Mouse (Mus musculus) gastrocnemius, postnatal 4 days (tissue): ENCODE results near the gene B3gnt4. TPM values are rescaled to one million over a fixed set of nuclear protein-coding genes. Genes with fewer than 3 reads are reported as not detected.
"Not testable (repeated sequence)": the region's sequence is repeated elsewhere in the genome, so short reads cannot be mapped to it uniquely, and the experiment has no call there.

Experiments used
- DNase-seq, 2 experiments: peaks; one replicate each; pipeline ENCODE4 v3.0.0; 2021 to 2022; ENCODE audit warnings: low spot score in 2 of 2, mixed read lengths in 2 of 2
- long read RNA-seq, 2 experiments: library from polyadenylated mRNA; stranded (forward); transcript quantifications; one replicate each; pipeline ENCODE4 v2.0.0; 2021
- total RNA-seq, 2 experiments: library from RNA; stranded (reverse); gene quantifications; 2 replicates each; pipeline ENCODE4 v1.2.3; 2021

Gene B3gnt4
- not detected for total RNA-seq
- long read RNA-seq, experiment 1 = 0 reads
- long read RNA-seq, experiment 2 = 0 reads

- no peak for DNase-seq
These were observed at the start of gene B3gnt4 for GRCm38 (mm10) chr5:123510160-123510559. Gene B3gnt4, plus strand, starts transcription at chr5:123510460.

GRCm38 (mm10) chr5:123461420-123461819, 48.8 kb upstream of the B3gnt4 start:
- DNase-seq = no peak

- no peak for DNase-seq
These were observed 45.6 kb upstream of the B3gnt4 start for GRCm38 (mm10) chr5:123464638-123465037.

DNA sequence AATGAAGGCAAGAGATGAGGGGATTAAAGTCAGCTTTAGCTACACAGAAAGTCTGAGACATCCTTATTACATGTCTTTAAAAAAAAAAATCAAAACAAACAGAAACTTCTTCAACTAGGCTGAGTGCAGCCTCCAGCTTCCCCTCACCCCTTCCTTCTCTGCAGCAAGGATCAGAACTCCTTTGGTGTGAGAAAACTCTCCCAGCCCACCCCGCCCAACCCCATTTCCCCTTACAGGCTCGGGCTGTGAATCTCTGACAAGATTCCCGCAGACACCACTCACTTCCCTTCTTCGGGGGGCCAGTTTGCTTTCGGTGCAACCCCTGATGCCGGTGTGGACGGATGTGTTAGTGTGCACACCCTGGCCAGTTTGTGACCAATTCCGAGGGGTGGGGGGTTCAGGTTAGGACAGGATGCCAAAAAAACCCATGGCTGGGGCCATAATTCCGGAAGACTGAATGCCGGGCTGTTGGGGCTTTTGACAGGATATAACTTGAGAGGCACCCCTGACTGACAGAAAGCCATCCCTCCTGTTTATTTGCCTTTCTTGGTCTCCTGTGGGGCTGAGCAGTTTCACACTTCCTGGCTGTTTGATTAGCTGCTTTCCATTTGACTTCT, 39.4 kb upstream of the B3gnt4 start:
- no peak for DNase-seq

- no peak for DNase-seq
These were observed 36.4 kb upstream of the B3gnt4 start for GRCm38 (mm10) chr5:123473817-123474216.

DNA sequence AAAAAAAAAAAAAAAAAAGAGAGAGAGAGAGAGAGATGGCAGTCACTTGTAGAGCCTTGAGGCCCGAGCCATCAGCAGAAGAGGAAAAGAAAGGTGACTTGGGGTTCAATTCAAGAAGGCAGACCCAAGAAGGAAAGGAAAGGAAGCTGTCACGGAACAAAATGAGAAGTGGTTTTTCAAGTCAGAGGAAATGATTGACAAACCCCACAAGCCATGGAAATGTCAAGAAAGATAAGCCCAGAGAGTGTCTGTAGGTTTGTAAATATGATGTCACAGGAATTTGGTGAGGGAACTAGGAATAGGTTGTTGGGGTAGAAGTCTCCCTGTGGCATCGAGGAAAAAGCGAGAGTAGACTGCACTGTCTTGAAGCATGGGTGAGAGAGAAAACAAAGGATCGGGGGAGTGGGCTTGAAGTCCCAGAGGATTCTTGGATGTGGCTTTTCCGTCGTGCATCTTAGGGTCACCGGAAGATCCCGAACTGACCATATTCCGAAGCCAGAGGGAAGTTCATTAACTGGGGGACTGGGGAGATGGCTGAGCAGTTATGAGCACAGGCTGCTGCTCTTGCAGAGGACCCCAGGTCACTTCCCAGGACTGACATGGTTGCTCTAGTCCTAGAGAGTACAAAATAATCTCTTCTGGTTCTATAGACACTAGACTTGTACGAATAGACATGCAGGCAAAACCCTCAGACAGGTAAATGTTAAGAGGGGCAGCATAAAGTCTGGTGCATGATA, 22.4 kb upstream of the B3gnt4 start:
- DNase-seq = no peak

DNA sequence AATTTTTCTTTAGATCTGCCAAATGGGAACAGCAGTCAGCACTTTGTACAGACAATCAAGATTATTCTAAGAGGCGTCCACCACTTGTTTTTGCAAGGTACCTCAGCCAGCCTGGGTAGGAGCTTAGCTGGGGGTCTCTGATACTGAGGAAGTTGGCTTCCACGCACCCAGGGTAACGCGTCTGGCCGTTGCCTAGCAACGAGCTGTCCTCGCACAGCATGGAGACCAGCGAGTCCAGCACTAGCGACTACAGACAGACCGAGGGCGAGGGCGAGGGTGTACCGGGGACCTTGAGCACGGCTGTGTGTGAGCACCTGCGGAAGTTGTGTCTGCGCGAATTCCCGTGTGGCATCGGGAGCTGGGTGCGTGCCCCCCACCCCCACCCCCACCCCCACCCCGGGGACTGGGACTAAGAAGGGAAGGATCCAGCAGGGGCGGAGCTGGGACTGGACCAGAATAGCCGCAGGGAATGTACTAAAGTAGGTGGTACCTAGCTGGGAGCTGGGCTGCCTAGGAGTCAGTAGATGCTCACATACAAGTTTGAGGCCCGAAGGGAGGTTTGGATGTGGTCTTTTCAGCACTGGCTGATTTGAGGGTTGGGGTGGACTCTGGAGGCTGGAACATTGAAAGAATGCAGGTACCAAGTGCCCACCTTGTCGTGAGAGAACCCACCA, 21.0 kb upstream of the B3gnt4 start, which contains the start of the genes Lrrc43 and Il31:
Gene Lrrc43, plus strand, starts transcription at position 194 of the 674 bp plus-strand sequence.
Gene Il31, minus strand, starts transcription at position 378 of the 674 bp plus-strand sequence.
- no peak for DNase-seq

- DNase-seq = peak in 1 of 2 experiments; percentile 31
These were observed 20.3 kb upstream of the B3gnt4 start for GRCm38 (mm10) chr5:123489935-123490334.

DNA sequence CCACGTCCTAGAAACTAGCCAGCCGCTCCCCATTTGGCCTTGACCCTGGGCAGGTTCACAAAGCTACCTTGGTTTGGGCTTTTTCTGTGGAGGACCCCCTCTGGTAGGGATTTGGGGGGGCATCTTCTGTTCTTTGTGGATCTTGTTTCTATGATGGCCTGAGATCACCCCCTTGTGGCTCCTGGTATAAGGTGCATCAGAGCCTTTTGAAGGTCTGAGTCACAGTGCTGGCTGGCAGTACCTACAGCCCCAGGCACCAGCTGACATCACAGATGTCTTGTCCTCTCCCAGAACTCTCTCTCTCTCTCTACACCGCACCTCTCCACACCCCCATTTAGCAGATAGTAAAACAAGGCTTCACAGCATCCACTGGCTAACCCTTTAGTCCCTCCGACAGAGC, 10.5 kb upstream of the B3gnt4 start:
- no peak for DNase-seq

DNA sequence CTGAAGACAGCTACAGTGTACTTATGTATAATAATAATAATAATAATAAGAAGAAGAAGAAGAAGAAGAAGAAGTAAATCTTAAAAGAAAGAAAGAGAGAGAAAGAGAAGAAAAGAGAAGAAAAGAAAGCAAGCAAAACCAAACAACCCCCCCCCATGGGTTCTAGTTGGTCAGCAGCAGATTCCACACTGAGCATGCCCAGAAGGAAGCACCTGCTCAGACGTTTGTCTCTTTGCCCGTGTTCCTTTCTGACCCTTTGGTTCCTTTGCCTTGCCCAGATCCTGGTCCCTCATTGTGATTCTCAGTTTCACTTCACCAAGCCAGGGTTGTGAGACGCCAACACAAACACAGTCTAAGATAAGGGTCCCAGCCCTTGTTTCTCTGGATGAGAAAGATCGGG, 8.3 kb upstream of the B3gnt4 start:
- DNase-seq = no peak

- peak in 1 of 2 experiments; percentile 63 for DNase-seq
These were observed 2.1 kb upstream of the B3gnt4 start for GRCm38 (mm10) chr5:123507936-123508723.

GRCm38 (mm10) chr5:123508921-123509320, 1.3 kb upstream of the B3gnt4 start:
- DNase-seq = no peak

GRCm38 (mm10) chr5:123511426-123511825, 1.2 kb downstream of the B3gnt4 start:
- not testable (repeated sequence) for DNase-seq

DNA sequence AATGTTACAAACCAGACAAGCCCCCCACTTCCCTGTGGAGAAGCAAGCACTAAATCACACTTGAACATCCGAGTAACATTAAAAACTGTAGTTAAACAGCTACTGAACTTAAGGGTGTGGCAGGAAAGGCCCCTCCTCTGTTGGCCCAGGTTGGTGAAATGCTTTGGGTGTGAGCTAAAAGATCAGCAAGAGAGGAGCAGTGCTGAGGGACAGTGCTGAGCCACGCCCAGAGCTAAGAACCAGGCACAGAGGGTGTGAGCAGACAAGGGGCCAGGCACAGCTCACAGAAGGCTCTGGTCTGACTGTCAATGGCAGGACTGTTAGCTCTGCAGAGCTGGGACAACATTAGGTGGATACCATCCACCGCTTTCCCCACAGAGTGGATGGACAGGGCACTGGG, 1.8 kb downstream of the B3gnt4 start:
- no peak for DNase-seq

DNA sequence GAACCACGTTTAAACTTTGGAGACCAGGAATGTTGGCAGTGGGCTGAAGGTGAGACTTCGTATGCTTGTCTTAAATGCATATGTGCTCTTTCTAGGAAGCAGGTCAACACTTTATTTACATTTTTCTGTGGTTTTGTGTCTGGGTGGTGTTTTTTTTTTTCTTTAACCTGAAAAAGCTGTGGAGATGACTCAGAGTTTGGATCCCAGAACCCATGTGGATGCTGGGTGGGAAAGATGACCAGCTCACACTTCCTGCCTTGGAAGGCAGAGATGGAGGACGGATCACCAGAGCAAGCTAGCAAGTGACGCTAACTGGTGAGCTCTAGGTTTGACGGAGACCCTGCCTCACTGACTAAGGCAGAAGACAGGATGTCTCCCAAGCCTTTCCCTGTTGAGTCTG, 4.6 kb downstream of the B3gnt4 start:
- no peak for DNase-seq

DNA sequence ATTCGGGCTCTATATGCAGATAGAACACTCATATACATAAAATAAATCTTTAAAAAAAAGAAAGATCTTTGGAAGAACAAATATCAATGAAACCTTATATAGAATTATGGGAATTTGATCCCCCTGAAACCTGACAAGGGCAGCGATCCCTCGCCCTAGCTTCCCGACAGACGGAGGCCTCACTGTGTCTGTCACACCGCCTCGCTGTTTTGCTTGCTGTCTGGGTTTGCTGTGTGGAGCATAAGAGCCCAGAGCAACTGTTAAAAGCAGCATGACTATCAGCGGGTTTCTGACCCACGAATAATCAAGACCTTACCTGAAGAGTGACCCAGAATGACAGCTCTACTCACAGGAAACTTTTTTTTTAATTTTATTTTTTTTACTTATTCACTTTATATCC, 10.4 kb downstream of the B3gnt4 start:
- DNase-seq = peak in 1 of 2 experiments; percentile 3

GRCm38 (mm10) chr5:123521621-123522020, 11.4 kb downstream of the B3gnt4 start:
- DNase-seq = peak in 1 of 2 experiments; percentile 1

- DNase-seq = peak in 1 of 2 experiments; percentile 13
These were observed 11.9 kb downstream of the B3gnt4 start for GRCm38 (mm10) chr5:123522166-123522565.

DNA sequence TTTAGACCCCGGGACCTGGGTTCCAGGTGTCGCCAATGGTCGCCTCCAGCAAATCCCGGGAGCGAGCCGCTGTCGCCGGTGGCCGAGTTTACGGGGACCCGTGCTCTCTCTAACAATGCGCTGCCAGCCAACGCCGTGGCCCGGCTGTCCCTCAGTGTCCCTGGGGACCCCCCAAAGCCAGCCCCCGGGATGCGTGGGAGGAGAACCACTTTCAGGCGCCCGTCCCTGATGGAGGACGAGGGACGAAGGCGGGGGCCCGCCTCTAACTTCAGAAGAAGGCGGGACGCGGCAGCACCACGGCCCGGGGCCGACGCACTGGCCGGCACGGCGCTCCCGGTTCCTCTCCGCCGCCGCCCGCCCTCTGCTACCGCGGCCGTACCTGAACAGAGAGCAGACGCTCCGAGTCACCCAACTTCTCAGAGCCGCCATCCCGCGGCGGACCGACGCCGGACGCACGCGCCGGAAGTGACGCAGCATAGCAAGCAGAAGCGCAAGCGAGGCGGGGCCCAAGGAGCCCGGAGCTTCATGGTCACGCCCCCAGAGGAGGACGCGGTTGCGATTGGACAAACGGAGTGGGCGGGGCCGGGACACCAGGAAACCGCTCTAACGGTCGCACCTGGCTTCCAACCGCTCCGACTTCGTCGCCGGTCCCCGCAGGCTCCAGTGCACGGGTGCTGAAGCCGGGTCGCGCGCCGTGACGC, 13.6 kb downstream of the B3gnt4 start, which contains the start of gene Diablo:
Gene Diablo, minus strand, starts transcription at position 485 of the 701 bp plus-strand sequence.
- DNase-seq = peak; percentile 92 to 99

DNA sequence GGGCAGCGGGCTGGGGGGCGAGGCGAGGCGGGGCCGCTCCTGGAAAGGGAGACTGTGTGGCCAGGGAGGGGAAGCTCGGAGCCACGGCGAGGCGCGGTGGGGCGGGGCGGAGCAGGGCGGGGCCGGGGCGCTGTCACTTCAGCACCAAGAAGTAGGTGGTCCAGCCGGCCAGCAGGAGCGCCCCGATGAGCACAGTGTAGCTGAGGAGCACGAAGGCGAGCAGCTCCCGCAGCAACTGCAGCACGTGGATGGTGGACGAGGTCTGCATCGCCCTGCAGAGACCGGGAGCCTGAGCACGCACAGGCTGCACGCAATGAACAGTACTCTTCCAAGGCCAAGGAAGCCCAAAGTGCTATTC, 14.1 kb downstream of the B3gnt4 start:
- DNase-seq = no peak
